Mouse (Mus musculus): Measurements from ENCODE around the gene Hist1h2bp.
"Not testable (repeated sequence)": the region's sequence is repeated elsewhere in the genome, so short reads cannot be mapped to it uniquely, and the experiment has no call there.

The Hist1h2bp gene

DNA sequence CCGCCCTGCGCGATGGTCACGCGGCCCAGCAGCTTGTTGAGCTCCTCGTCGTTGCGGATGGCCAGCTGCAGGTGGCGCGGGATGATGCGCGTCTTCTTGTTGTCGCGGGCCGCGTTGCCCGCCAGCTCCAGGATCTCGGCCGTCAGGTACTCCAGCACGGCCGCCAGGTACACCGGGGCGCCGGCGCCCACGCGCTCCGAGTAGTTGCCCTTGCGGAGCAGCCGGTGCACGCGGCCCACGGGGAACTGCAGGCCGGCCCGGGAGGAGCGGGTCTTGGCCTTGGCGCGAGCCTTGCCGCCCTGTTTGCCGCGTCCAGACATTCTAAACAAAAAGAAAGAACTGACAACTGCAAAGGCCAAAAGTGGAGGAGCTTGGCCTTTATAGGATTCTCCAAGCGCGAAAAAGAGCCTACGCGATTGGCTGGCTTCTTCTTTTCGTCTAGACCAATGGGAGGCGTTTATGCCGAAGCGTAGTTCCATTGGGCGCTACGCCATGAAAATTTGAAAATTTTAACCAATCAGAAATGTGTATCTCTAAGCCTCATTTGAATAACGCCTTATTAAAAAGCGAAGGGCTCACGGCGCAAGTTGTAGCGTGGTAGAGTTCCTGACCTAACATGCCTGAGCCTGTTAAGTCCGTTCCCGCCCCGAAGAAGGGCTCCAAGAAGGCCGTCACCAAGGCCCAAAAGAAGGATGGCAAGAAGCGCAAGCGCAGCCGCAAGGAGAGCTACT lies at the start of gene Hist1h2bp, which contains the start of gene Hist1h2an:
Hist1h2bp (plus strand) TSS at position 563 of the 731 bp plus-strand sequence.
Hist1h2an (minus strand) TSS at position 320 of the 731 bp plus-strand sequence.
- peak; percentile 91 for DNase-seq (ENCODE audit: low spot score)

DNA sequence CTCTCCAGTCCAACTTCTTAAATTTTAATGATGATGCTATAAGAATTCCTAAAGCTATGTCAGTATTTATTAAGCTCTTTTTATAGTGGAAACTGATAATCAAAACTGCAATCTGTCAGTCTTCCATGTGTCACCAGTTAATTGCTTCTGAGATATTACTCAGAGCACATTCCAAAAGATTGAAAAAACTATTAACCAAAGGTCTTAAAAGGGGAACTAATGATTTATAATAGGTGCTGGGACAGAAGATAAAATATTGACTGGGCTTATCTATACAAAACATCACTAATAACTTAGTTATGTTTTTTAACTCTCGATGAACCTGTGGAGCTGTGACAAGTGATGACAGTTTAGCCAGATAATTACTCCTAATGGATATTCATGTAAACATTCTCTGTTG lies 42.3 kb upstream of the Hist1h2bp start:
- DNase-seq (ENCODE audit: low spot score) = no peak

DNA sequence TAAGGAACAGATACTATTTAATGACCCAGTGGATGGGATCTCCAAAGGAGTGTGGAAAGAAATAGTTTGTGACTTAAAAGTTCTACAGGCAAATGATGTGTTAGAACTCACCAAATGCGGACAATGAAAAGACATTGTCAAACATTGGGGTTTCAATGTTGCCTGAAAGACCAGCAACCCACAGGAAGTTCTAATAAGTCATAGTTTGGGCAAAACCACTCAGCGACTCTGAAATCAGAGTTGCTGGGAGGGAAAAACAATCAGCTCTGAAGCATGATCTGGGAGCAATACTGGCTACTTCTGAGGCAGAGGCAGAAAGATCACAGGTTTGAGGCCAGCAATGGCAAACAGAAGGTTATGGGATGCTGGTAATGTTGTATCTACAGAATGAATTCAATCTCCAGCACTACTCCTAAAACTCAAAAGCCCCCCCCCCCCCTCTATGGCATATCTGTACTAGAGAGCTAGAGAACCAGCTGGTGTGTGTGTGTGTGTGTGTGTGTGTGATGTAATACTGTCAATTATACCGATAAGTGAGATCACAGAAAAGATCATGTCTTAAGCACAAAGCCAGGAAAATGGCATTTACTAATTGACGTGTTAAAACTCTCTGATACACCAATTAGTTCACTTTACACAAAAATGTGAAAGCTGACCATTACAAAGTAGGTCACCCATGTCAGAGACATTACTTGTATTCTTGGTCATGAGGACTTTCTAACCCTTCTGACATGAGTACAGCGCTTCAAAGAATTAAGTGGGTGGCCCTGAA lies 37.7 kb upstream of the Hist1h2bp start:
- no peak for DNase-seq (ENCODE audit: low spot score)

DNA sequence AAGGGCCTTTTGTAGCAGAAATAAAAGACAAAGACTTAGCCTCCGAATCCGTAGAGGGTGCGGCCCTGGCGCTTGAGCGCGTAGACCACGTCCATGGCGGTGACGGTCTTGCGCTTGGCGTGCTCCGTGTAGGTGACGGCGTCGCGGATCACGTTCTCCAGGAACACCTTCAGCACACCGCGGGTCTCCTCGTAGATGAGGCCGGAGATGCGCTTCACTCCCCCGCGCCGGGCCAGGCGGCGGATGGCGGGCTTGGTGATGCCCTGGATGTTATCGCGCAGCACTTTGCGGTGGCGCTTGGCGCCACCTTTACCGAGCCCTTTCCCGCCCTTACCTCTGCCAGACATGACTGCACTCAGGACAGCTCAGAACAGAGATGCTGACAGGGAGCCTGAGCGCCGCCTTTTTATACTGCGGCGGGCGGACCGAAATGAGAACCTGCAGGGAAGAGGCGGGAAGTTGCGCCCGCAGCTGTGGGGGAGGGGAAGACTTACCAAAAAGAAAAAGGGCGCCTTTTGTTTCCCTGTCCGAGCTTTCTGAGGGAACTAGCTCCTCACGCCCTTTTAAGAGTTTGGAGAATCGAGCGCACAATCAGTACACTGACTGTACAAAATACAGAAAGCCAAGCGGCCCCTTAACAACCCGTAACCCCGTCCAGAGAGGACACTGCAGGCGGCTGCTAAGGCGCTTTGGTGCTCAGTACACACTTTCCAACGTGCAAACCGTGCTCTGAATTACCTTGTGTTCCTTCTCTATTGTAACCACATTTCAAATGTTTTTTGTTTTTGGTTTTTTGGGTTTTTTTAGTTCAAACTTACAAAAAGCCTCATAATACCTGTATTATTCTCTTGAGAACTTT lies 36.9 kb upstream of the Hist1h2bp start, which contains the start of gene Hist1h4k:
Hist1h4k (minus strand) TSS at position 347 of the 859 bp plus-strand sequence.
- DNase-seq (ENCODE audit: low spot score) = peak; percentile 93

DNA sequence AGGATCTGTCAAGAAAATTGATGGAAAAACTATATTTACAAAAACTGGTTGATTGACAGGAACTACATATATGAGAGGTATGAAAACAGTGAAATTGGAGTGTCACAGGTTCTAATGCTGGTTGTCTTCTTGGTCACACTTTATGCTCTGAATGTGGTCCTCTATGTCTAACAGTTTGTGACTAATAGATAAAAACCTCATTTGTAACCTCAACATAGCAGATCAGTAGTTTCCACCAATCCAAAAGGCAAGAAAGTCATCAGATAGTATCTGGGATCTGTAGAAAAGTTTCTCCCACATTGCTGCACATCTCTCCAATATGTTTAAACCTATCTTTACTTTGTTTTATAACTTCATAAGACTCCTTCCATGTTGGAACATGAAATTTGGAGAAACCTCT lies 35.8 kb upstream of the Hist1h2bp start:
- no peak for DNase-seq (ENCODE audit: low spot score)

DNA sequence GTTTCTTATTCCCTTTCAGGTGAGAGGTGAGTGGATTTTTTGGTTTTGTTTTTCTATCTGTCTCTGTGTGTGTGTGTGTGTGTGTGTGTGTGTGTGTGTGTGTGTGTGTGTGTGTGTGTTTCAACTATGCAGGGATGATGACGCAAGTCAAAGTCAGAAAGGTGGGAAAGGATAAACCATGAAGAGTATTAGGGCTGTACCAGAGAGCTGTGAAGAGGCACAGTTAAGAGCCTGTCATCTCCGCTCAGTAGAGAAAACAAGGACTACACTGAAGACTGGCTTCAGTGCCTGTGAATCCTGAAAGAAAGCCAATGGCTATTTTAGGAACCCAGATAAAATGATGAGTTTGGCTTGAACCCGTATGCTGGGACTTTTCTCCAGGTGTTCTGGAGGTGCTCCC lies 35.4 kb upstream of the Hist1h2bp start:
- DNase-seq (ENCODE audit: low spot score) = no peak

DNA sequence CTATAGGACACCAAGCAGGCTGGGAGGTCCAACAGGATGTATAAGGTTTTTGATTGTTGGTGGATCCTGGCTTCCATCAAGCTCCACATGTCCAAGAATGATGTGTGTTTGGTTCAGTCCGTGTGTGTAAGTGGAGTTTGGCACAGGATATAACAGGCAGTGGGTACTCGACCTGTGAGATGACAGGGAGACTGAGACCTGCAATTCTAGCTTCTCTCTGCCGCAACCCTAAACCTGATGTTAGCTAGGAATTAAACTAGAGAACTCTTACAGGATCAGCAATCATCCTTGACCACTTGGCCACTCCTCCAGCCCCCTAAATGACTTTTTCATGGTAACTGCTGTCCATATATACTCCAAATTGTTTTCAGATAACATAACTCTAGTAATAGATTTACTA lies 34.9 kb upstream of the Hist1h2bp start:
- DNase-seq (ENCODE audit: low spot score) = no peak

DNA sequence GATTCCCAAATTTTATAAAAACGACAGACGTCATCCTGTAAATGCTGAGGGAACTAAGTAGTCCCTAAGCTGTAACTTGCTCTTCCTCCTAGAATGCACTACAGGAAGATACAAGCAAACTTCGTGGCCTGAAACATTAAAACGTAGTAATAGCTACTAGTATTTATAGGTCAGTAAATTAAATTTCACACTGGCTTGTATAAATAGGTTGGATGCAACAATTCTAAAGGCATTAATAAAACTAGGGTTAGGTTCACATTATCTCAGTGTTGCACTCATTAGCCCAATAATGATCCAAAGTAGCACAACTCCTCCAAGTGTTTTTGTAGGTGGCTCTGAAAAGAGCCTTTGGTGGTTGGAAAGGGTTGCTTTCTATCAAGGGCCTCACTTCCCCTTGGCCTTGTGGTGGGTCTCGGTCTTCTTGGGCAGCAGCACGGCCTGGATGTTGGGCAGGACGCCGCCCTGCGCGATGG lies 34.2 kb upstream of the Hist1h2bp start:
- DNase-seq (ENCODE audit: low spot score) = no peak

DNA sequence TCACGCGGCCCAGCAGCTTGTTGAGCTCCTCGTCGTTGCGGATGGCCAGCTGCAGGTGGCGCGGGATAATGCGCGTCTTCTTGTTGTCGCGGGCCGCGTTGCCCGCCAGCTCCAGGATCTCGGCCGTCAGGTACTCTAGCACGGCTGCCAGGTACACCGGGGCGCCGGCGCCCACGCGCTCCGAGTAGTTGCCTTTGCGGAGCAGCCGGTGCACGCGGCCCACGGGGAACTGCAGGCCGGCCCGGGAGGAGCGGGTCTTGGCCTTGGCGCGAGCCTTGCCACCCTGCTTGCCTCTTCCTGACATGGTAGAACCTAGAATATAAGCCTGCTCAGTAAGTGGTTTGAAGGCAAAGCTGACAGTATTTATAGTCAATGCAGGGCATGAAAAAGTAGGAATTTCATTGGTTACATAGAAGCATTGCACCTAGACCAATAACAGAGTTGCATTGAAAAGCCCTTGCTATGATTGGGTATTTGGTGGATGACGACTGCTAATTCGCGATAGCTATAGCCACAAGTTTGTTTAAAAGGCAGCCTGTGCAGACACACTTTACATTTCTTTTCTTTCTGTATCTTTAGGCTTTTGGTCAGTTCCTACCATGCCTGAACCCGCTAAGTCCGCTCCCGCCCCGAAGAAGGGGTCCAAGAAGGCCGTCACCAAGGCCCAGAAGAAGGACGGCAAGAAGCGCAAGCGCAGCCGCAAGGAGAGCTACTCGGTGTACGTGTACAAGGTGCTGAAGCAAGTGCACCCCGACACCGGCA lies 33.6 kb upstream of the Hist1h2bp start, which contains the start of the genes Hist1h2ak and Hist1h2bn:
Hist1h2ak (minus strand) TSS at position 304 of the 762 bp plus-strand sequence.
Hist1h2bn (plus strand) TSS at position 600 of the 762 bp plus-strand sequence.
- peak; percentile 46 for DNase-seq (ENCODE audit: low spot score)

DNA sequence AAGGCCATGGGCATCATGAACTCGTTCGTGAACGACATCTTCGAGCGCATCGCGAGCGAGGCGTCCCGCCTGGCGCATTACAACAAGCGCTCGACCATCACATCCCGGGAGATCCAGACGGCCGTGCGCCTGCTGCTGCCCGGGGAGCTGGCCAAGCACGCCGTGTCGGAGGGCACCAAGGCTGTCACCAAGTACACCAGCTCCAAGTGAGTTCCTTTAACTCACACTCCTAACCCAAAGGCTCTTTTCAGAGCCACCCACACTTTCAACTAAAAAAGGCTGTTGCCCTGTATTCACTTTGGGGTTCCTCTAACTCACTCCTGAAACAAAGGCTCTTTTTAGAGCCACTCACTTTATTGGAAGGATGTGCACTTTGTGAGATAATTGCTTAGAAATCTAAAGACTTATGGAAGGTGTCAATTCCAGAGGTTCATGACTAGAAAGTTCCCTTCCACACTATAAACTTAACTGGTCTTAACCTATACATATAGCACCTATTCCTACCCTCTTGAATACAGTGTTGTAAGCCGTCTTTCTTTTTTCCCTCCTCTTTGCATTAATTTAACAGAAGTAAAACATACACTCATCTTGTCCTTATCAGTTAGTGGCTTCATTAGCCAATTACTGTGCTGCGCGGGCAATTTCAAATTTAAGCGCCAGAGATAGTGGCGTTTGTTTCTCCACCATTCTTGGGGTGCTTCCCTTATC lies 32.8 kb upstream of the Hist1h2bp start:
- not testable (repeated sequence) for DNase-seq (ENCODE audit: low spot score)

DNA sequence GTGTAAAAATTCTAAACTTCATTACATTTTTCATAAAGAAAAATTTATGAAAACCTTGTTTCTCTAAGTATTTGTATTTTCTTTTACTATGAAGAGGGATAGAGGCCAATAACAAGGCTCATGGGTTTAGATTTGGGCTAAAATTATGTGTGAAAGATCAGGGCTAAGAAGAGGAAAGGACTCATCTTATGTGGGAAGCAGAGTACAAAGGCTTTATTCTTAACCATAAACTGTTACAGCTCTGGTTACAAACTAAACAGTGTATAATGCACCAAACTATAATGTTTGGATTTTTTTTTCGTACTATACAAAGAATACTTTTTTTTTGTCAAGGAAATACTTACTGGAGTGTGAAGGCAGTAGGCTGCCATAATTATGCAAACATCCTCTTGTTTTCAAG lies 31.6 kb upstream of the Hist1h2bp start:
- no peak for DNase-seq (ENCODE audit: low spot score)

DNA sequence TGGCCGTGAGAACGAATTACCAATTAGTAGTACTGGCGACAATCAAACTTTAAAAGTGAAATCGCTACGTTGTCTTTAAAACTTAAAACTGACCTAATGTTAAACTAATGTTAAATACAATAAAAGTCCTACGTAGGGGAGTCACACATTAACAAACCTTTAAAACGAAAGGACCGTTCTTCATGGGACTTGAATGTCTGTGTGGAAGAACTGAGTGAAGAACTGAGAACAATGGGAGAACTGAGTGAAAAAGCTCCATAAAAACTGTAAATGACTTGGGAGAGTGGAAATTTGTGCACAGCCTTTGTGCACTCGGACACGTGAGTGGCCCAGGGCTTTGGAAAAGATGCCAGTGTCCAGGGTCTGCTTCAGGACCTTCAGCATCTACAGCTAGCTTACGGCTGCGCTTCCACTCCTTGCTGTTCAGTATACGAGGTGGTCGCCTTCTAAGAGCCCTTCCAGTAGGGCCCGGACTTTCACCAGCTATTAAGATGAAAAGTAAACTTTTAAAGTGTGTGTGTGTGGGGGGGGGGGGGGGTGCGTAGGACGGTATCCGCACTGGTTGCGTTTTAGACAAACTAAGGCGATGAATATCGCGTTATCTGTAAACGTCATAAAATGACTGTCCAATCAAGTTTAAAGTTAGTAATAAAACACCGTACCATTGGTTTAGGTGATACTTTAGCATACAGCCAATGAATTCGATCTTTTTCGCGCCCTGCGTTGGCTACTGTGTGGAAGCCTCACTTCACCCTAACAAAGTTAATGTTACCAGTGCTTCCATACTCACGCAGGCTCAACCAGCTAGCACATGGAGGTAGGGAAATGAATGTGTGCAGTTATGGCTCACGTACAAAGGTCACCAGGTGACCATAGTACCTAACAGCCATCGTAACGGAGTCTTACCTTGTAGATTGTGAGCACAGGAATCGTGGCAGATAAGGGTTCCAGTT lies 8.2 kb upstream of the Hist1h2bp start:
- DNase-seq (ENCODE audit: low spot score) = peak; percentile 43

DNA sequence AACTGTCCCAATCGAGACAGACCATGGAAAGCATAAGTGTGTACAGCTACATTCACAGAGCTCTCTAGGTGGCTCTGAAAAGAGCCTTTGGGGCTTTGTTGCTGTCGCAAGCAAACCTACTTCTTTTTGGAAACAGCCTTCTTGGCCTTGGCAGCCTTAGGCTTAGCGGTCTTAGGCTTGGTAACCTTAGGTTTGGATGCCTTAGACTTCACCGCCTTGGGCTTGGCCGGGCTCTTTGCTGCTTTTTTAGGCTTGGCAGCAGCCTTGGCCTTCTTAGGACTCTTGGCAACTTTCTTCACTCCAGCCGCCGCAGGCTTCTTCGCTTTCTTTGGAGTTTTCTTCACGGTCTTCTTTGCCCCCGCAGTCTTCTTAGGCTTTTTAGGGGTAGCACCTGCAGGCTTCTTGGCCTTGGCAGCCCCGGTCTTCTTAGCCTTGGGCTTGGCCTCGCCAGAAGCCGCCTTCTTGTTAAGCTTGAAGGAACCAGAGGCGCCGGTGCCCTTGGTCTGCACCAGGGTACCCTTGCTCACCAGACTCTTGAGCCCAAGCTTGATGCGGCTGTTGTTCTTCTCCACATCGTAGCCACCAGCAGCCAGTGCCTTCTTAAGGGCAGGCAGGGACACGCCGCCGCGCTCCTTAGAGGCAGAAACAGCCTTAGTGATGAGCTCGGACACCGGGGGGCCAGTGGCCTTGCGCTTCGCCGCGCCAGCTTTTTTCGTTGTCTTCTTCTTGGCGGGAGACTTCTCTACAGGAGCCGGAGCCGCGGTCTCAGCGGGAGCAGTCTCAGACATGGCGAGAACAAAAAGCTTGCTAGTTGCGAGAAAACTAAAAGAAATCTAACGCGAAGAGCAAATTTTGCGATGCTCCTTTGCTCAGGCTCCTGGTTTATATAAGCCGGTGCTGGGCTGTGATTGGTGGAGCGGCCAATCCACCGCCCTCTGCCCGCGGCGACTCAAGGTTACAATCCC lies 7.2 kb upstream of the Hist1h2bp start, which contains the start of gene Hist1h1b:
Hist1h1b (minus strand) TSS at position 859 of the 965 bp plus-strand sequence.
- DNase-seq (ENCODE audit: low spot score) = peak; percentile 51

DNA sequence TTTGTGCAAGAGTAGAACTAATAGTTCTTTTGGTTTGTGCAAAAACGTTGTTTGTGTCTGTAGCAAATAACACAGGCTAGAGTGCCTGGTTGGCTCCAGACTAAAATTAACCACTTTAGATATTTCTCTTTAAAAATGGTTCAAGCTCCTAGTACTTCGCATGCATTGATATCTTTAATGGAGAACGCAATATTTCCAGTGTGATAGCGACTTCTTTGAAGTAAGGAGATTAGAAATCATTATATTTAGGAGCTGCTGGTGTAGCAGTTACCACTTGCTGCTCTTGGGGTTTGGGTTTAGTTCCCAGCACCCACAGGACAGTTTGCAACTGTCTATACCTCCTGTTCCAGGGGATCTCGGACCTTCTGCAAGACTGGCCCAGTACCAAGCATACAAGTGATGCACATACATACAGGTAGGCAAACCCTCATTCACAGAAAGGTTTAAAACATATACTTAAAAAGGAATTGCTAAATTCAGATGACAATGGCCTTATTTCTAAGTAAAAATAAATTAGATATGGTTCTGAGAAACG lies 6.2 kb upstream of the Hist1h2bp start:
- DNase-seq (ENCODE audit: low spot score) = no peak

DNA sequence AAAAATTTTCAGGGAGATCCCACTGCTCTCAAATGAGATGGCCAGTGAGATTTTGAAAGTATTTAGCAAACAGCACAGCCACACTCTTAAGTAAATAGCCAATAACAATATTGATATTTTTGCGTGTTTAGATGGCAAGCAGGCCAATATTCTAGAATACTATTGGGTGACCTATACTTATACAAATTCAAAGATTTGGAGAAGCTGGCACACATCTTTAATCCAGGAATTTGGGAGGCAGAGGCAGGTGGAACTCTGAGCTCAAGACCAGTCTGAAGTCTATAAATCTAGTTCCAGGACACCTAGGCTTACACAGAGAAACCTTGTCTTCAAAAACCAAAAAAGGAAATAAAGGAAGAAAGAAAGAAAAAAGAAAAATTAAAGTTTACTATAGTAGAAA lies 5.6 kb upstream of the Hist1h2bp start:
- no peak for DNase-seq (ENCODE audit: low spot score)

DNA sequence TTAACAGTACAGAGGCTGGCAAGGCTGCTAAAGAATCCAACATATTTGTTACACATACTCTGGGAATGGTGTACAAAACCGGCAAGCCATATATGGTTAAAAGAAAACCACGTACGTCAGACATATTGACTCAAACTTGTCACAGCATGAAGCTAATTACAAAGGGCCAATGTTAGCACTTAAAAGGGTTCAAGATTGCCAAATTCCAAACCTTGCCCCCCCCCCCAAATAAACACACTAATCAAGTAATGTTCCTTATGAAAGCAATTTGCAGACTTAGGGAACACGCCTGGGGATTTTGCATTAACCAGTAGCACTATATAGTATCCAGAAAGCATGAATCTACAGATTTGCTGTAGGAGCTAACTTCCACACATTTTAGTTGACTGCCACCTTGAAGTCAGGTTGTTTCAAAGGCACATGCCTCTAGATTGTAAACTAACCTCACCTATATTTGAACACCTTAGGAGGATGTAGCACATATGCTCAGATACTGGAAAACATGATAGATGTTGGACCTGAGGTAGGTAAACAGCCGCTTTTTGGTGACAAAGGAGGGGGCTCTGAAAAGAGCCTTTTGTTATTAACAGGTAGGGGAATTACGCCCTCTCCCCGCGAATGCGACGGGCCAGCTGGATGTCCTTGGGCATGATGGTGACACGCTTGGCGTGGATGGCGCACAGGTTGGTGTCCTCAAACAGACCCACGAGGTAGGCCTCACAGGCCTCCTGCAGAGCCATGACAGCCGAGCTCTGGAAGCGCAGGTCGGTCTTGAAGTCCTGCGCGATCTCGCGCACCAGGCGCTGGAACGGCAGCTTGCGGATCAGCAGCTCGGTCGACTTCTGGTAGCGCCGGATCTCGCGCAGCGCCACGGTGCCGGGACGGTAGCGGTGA lies 4.7 kb upstream of the Hist1h2bp start:
- not testable (repeated sequence) for DNase-seq (ENCODE audit: low spot score)

DNA sequence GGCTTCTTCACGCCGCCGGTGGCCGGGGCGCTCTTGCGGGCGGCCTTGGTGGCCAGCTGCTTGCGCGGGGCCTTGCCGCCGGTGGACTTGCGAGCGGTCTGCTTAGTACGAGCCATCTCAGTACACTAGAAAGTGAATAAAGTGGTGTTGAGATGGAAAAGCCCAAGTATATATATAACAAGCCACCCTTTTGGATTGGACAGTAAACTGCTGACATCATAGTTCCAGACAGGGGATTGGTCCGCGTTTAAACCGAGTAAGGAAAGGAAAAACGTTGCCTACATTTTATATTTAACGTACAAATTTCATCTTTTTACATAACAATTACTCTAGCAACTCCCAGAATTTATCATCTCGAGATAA lies 4.0 kb upstream of the Hist1h2bp start, which contains the start of gene Hist1h3i:
Hist1h3i (minus strand) TSS at position 116 of the 363 bp plus-strand sequence.
- peak; percentile 47 for DNase-seq (ENCODE audit: low spot score)

Data from ovary, postnatal 14 days (tissue).